Mouse (Mus musculus) lung, embryonic 16.5 days (tissue): ENCODE data around the gene Klf15. TPM values are rescaled to one million over a fixed set of nuclear protein-coding genes. Genes with fewer than 3 reads are reported as not detected.
A peak's percentile ranks its signal among the peaks of the same experiment; 100 is the strongest.

Experiments used
- ATAC-seq: fragments of 200-750 bp; cut with Nextera tagmentation; 2 replicates; pipeline ENCODE4 v1.8.0; 2017; ENCODE audit warnings: low read depth, mild to moderate bottlenecking, moderate library complexity
- H3K27ac ChIP-seq: fragments of 300-500 bp; sonication (generic); 2 replicates; pipeline ENCODE4 v1.5.1; 2014; ENCODE audit warnings: mild to moderate bottlenecking, control low read depth, low read length
- H3K27me3 ChIP-seq: fragments of 300-500 bp; sonication (generic); 2 replicates; pipeline ENCODE4 v1.6.1; 2014; ENCODE audit warnings: low read depth, low read length, mixed read lengths; ENCODE audit not compliant: control insufficient read depth, insufficient read depth
- H3K36me3 ChIP-seq: fragments of 300-500 bp; sonication (generic); 2 replicates; pipeline ENCODE4 v1.6.1; 2014; ENCODE audit warnings: low read length; ENCODE audit not compliant: control insufficient read depth, insufficient read depth
- H3K4me1 ChIP-seq: fragments of 300-500 bp; sonication (generic); replicated peaks from 2 replicates; pipeline ENCODE4 v1.6.1; 2014; ENCODE audit warnings: low read length, mixed read lengths; ENCODE audit not compliant: control insufficient read depth, insufficient read depth
- H3K4me2 ChIP-seq: fragments of 300-500 bp; sonication (generic); 2 replicates; pipeline ENCODE4 v1.6.1; 2014; ENCODE audit warnings: low read depth, low read length, control low read depth
- H3K4me3 ChIP-seq: fragments of 300-500 bp; sonication (generic); 2 replicates; pipeline ENCODE4 v1.5.1; 2014; ENCODE audit warnings: mild to moderate bottlenecking, low read length, control low read depth
- H3K9ac ChIP-seq: fragments of 300-500 bp; sonication (generic); 2 replicates; pipeline ENCODE4 v1.6.1; 2014; ENCODE audit warnings: low read length, control low read depth
- H3K9me3 ChIP-seq: fragments of 300-500 bp; sonication (generic); 2 replicates; pipeline ENCODE4 v1.6.1; 2016; ENCODE audit warnings: low read length; ENCODE audit not compliant: control insufficient read depth
- WGBS: fragments of 180-500 bp; shearing (Covaris S2); extraction: QIAGEN DNeasy Blood & Tissue Kit; methylation state at CpG from one replicate; pipeline ENCODE4 v1.1.7; 2014; 5-methylcytosine and 5-hydroxymethylcytosine counted together
- polyA plus RNA-seq: library from polyadenylated mRNA; unstranded; fragments of >200 nt; fragmentation: Nextera tagmentation; extraction: Ambion mirVana; gene quantifications from 2 replicates; pipeline ENCODE4 v1.2.1, GENCODE M21; 2015

Klf15 gene
- polyA plus RNA-seq, 1 experiment from 2014 or later = 17.4 TPM

GRCm38 (mm10) chr6:90494566-90494965, 32.2 kb downstream of the Klf15 start:
- no peak overlapping the region for H3K27ac ChIP-seq
- 88% methylated on average over 3 of the region's 3 CpGs for WGBS

GRCm38 (mm10) chr6:90495282-90495912, 33.0 kb downstream of the Klf15 start:
- H3K9ac ChIP-seq = no peak overlapping the region; the same call in 1 of the 2 replicates
- 0 out of 2 replicates have a peak overlapping the region, but pooled peaks have one; percentile 12 for H3K27ac ChIP-seq
- no peaks in the 10 kb centered on the region for H3K27me3 ChIP-seq
- no peaks in the 10 kb centered on the region for H3K9me3 ChIP-seq
- 42% methylated on average over 7 of the region's 7 CpGs for WGBS
- peaks cover 3% of the 10 kb centered on the region for H3K4me1 ChIP-seq
- H3K4me3 ChIP-seq = no peak overlapping the region
- no peaks in the 10 kb centered on the region for H3K36me3 ChIP-seq
- ATAC-seq = peak; percentile 32
- H3K4me2 ChIP-seq = no peak overlapping the region

More at GRCm38 (mm10) chr6:90494566-90494965, 32.2 kb downstream of the Klf15 start:
- H3K9ac ChIP-seq = no peak overlapping the region
- H3K4me3 ChIP-seq = no peak overlapping the region
- H3K9me3 ChIP-seq = no peaks in the 10 kb centered on the region
- H3K36me3 ChIP-seq = no peaks in the 10 kb centered on the region
- H3K27me3 ChIP-seq = no peaks in the 10 kb centered on the region
- no peak for ATAC-seq
- H3K4me1 ChIP-seq = peaks cover 3% of the 10 kb centered on the region
- no peak overlapping the region for H3K4me2 ChIP-seq

GRCm38 (mm10) chr6:90496217-90496616, 33.8 kb downstream of the Klf15 start:
- H3K27ac ChIP-seq = no peak overlapping the region
- no peaks in the 10 kb centered on the region for H3K27me3 ChIP-seq
- no peak overlapping the region for H3K9ac ChIP-seq
- H3K4me2 ChIP-seq = no peak overlapping the region
- H3K36me3 ChIP-seq = no peaks in the 10 kb centered on the region
- WGBS = 71% methylated on average over 3 of the region's 3 CpGs
- no peak overlapping the region for H3K4me3 ChIP-seq
- H3K9me3 ChIP-seq = no peaks in the 10 kb centered on the region
- peaks cover 3% of the 10 kb centered on the region for H3K4me1 ChIP-seq
- no peak for ATAC-seq

- Histone ChIP-seq H3K4me3 (no peak overlapping the region), H3K27me3 (no peaks in the 10 kb centered on the region), H3K9me3 (no peaks in the 10 kb centered on the region), H3K4me2 (no peak overlapping the region), H3K9ac (no peak overlapping the region), H3K4me1 (peaks cover 3% of the 10 kb centered on the region), H3K27ac (no peak overlapping the region), H3K36me3 (no peaks in the 10 kb centered on the region)
- ATAC-seq = no peak
- 67% methylated on average over 4 of the region's 4 CpGs for WGBS
Observed at GRCm38 (mm10) chr6:90499509-90499908, 37.1 kb downstream of the Klf15 start.

GRCm38 (mm10) chr6:90501222-90501940, 39.0 kb downstream of the Klf15 start:
- H3K27ac ChIP-seq = no peak overlapping the region
- WGBS = 50% methylated on average over 8 of the region's 8 CpGs
- no peaks in the 10 kb centered on the region for H3K9me3 ChIP-seq
- no peak for ATAC-seq
- no peak overlapping the region for H3K9ac ChIP-seq
- H3K4me3 ChIP-seq = no peak overlapping the region
- H3K4me2 ChIP-seq = no peak overlapping the region
- peaks cover 11% of the 10 kb centered on the region for H3K4me1 ChIP-seq
- H3K36me3 ChIP-seq = no peaks in the 10 kb centered on the region
- no peaks in the 10 kb centered on the region for H3K27me3 ChIP-seq

- Histone ChIP-seq H3K9ac (no peak overlapping the region), H3K27ac (peak overlapping the region; percentile 98)
- 11% methylated on average over 6 of the region's 6 CpGs for WGBS
Observed at GRCm38 (mm10) chr6:90505906-90506305, 43.5 kb downstream of the Klf15 start.

GRCm38 (mm10) chr6:90506673-90507311, 44.4 kb downstream of the Klf15 start:
- no peaks in the 10 kb centered on the region for H3K36me3 ChIP-seq
- peak overlapping the region; percentile 98 for H3K27ac ChIP-seq
- no peaks in the 10 kb centered on the region for H3K9me3 ChIP-seq
- 15% methylated on average over 16 of the region's 16 CpGs for WGBS
- H3K9ac ChIP-seq = 0 out of 2 replicates have a peak overlapping the region, but pooled peaks have one; percentile 1
- H3K4me3 ChIP-seq = no peak overlapping the region
- peaks cover 36% of the 10 kb centered on the region for H3K4me1 ChIP-seq
- H3K4me2 ChIP-seq = peak overlapping the region; percentile 21
- peak; percentile 77 for ATAC-seq
- no peaks in the 10 kb centered on the region for H3K27me3 ChIP-seq

More at GRCm38 (mm10) chr6:90505906-90506305, 43.5 kb downstream of the Klf15 start:
- peaks cover 36% of the 10 kb centered on the region for H3K4me1 ChIP-seq
- peak; percentile 30; the same call in 1 of the 2 replicates for ATAC-seq
- no peaks in the 10 kb centered on the region for H3K36me3 ChIP-seq
- no peak overlapping the region; the same call in 1 of the 2 replicates for H3K4me2 ChIP-seq
- no peaks in the 10 kb centered on the region for H3K27me3 ChIP-seq
- H3K9me3 ChIP-seq = no peaks in the 10 kb centered on the region
- H3K4me3 ChIP-seq = no peak overlapping the region

GRCm38 (mm10) chr6:90507443-90507842, 45.1 kb downstream of the Klf15 start:
- H3K9ac ChIP-seq = 0 out of 2 replicates have a peak overlapping the region, but pooled peaks have one; percentile 1
- peak overlapping the region; percentile 3 for H3K4me2 ChIP-seq
- H3K27ac ChIP-seq = peak overlapping the region; percentile 98
- peaks cover 36% of the 10 kb centered on the region for H3K4me1 ChIP-seq
- no peaks in the 10 kb centered on the region for H3K9me3 ChIP-seq
- no peak overlapping the region for H3K4me3 ChIP-seq
- no peak for ATAC-seq
- H3K27me3 ChIP-seq = no peaks in the 10 kb centered on the region
- H3K36me3 ChIP-seq = no peaks in the 10 kb centered on the region

GRCm38 (mm10) chr6:90508197-90508624, 45.8 kb downstream of the Klf15 start:
- H3K4me1 ChIP-seq = peaks cover 36% of the 10 kb centered on the region
- H3K4me3 ChIP-seq = no peak overlapping the region
- H3K9me3 ChIP-seq = no peaks in the 10 kb centered on the region
- peak; percentile 84 for ATAC-seq
- WGBS = 21% methylated on average over 4 of the region's 4 CpGs
- H3K9ac ChIP-seq = no peak overlapping the region
- H3K27ac ChIP-seq = peak overlapping the region; percentile 98
- no peak overlapping the region for H3K4me2 ChIP-seq
- no peaks in the 10 kb centered on the region for H3K27me3 ChIP-seq
- H3K36me3 ChIP-seq = no peaks in the 10 kb centered on the region
